Mouse (Mus musculus) lung, adult 2 months (tissue): Measurements from ENCODE around the gene Trmt112. TPM values are rescaled to one million over a fixed set of nuclear protein-coding genes. Genes with fewer than 3 reads are reported as not detected.

ENCODE experiments used
- DNase-seq: peaks from one replicate; pipeline ENCODE4 v3.0.0; 2022
- H3K4me1 ChIP-seq: fragments of 200-500 bp; 2 replicates; pipeline ENCODE4 v1.6.1; 2011; ENCODE audit warnings: low read length; ENCODE audit not compliant: control insufficient read depth, insufficient read depth
- H3K4me3 ChIP-seq: fragments of 200-500 bp; replicated peaks from 2 replicates; pipeline ENCODE3; 2011; ENCODE audit warnings: low read depth, mild to moderate bottlenecking, control low read depth, low read length; ENCODE audit errors: extremely low read depth
- CTCF ChIP-seq: fragments of 200-500 bp; IDR thresholded peaks from 2 replicates; pipeline ENCODE4 v1.5.1; 2011; ENCODE audit warnings: mild to moderate bottlenecking, low read length, control low read depth; ENCODE audit not compliant: insufficient read depth
- POLR2A ChIP-seq: fragments of 200-500 bp; IDR thresholded peaks from 2 replicates; pipeline ENCODE4 v1.6.1; 2011; ENCODE audit warnings: low read depth, mild to moderate bottlenecking, control low read depth, low read length, borderline replicate concordance; ENCODE audit errors: extremely low read depth
- WGBS: fragments of 180-500 bp; shearing (Covaris S2); methylation state at CpG from one replicate; pipeline ENCODE4 v1.1.7; 2018; 5-methylcytosine and 5-hydroxymethylcytosine counted together
- polyA plus RNA-seq: library from polyadenylated mRNA; depleted of rRNA; stranded (reverse); fragments of >200 nt; gene quantifications from 2 replicates; pipeline ENCODE4 v1.2.3, GENCODE M21; 2012

Trmt112 gene
- polyA plus RNA-seq, 1 experiment = 115 TPM

- WGBS = 24% methylated on average over 5 of the region's 5 CpGs
- peak overlapping the region; percentile 75 for H3K4me3 ChIP-seq
- TF ChIP-seq POLR2A (no peak), CTCF (no peak)
These were observed 33.3 kb downstream of the Trmt112 start for GRCm38 (mm10) chr19:6942764-6943163.

GRCm38 (mm10) chr19:6943709-6944108 is 34.2 kb downstream of the Trmt112 start:
- H3K4me3 ChIP-seq = no peak overlapping the region
- DNase-seq = no peak
- no peak for TF ChIP-seq POLR2A
- no peak for TF ChIP-seq CTCF
- WGBS = 92% methylated on average over 6 of the region's 6 CpGs
- H3K4me1 ChIP-seq = peaks cover 7% of the 10 kb centered on the region; the same call in 1 of the 2 replicates

More at GRCm38 (mm10) chr19:6942764-6943163, 33.3 kb downstream of the Trmt112 start:
- peaks cover 7% of the 10 kb centered on the region; the same call in 1 of the 2 replicates for H3K4me1 ChIP-seq
- no peak for DNase-seq

GRCm38 (mm10) chr19:6947742-6948141 is 38.2 kb downstream of the Trmt112 start:
- Histone ChIP-seq H3K4me3 (no peak overlapping the region), H3K4me1 (peaks cover 3% of the 10 kb centered on the region)
- TF ChIP-seq POLR2A = no peak
- TF ChIP-seq CTCF = no peak
- no peak for DNase-seq
- WGBS = 66% methylated on average over 4 of the region's 4 CpGs

GRCm38 (mm10) chr19:6948186-6948585 is 38.7 kb downstream of the Trmt112 start:
- WGBS = 66% methylated on average over 4 of the region's 4 CpGs
- TF ChIP-seq POLR2A = no peak
- no peak for TF ChIP-seq CTCF
- peaks cover 5% of the 10 kb centered on the region for H3K4me1 ChIP-seq
- DNase-seq = no peak
- no peak overlapping the region for H3K4me3 ChIP-seq

GRCm38 (mm10) chr19:6949532-6949931 is 40.0 kb downstream of the Trmt112 start:
- TF ChIP-seq POLR2A (no peak), CTCF (no peak)
- DNase-seq = no peak
- 85% methylated on average over 5 of the region's 5 CpGs for WGBS
- Histone ChIP-seq H3K4me1 (peaks cover 11% of the 10 kb centered on the region), H3K4me3 (no peak overlapping the region)

DNA sequence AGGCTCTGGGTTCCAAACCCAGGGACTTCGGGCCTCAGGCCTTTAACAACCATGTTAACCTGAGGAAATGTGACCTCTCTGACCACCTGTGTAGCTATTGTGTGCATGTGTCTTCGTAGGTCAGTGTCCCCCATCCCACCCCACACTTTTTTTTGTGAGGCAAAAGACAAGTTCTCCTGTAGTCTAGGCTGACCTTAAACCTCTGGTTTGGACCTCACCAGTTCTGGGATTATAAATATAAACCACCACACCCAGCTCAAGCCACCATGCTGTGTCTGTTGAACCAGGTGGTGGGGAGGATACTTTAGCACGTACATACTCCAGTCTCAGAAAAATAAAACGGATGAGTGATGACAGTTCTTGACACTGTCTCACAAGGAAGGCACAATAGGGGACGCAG is 40.5 kb downstream of the Trmt112 start:
- Histone ChIP-seq H3K4me1 (peaks cover 11% of the 10 kb centered on the region), H3K4me3 (no peak overlapping the region)
- TF ChIP-seq POLR2A (no peak), CTCF (no peak)
- WGBS = 51% methylated on average over 5 of the region's 5 CpGs
- DNase-seq = no peak

DNA sequence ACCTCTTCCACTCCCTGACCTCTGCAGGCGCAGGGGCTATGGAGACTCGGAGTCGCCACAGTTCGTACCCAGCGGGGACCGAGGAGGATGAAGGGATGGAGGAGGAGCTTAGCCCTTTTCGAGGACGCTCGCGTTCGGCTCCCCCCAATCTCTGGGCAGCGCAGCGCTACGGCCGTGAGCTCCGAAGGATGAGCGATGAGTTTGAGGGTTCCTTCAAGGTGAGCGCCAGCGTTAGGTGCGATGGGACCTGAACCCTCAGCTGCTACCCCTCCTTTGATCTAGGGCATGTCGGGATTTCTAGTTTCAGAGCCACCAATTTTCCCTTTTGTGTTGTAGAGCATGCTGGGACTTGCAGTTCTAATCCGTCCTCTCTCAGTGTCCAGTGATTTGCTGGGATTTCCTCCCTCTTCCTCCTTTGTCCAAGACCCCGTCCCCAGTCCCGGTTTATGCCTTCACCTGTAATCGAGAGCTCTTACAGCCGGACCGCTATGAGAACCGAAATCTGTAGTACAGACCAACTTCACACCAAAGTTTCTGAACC is 41.2 kb downstream of the Trmt112 start:
- under 1% methylated on average over 28 of the region's 28 CpGs for WGBS
- peak; percentile 68 for DNase-seq
- TF ChIP-seq CTCF (no peak), POLR2A (peak; percentile 85; the same call in 1 of the 2 replicates)
- peaks cover 11% of the 10 kb centered on the region for H3K4me1 ChIP-seq
- H3K4me3 ChIP-seq = peak overlapping the region; percentile 91

DNA sequence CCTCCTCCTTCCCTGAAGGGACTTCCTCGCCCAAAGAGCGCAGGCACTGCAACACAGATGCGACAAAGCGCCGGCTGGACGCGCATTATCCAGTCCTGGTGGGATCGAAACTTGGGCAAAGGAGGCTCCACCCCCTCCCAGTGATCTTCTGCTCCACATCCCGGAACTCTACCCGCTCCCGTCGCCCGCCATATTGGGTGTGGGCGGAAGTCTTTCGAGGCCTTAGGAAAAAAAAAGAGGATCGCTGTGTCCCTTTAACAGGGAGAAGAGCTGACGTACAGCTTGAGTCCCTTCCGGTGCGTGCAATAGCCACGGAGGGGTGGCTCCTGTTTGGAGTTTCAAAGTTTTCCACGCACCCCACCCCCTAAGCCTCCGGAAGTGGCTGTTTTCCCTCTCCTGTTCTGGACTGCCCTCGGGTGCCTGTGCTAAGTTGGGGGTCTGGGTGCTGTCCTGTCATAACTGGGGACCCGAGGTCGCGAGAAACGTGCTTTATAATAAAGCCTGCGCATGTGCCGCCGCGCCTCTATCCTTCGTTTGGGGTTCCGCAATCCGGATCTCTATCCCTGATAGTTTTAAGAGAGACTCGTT is 42.0 kb downstream of the Trmt112 start:
- DNase-seq = peak; percentile 93
- H3K4me3 ChIP-seq = peak overlapping the region; percentile 91
- under 1% methylated on average over 35 of the region's 35 CpGs for WGBS
- peak; percentile 84 for TF ChIP-seq POLR2A
- no peak for TF ChIP-seq CTCF
- H3K4me1 ChIP-seq = peaks cover 11% of the 10 kb centered on the region

DNA sequence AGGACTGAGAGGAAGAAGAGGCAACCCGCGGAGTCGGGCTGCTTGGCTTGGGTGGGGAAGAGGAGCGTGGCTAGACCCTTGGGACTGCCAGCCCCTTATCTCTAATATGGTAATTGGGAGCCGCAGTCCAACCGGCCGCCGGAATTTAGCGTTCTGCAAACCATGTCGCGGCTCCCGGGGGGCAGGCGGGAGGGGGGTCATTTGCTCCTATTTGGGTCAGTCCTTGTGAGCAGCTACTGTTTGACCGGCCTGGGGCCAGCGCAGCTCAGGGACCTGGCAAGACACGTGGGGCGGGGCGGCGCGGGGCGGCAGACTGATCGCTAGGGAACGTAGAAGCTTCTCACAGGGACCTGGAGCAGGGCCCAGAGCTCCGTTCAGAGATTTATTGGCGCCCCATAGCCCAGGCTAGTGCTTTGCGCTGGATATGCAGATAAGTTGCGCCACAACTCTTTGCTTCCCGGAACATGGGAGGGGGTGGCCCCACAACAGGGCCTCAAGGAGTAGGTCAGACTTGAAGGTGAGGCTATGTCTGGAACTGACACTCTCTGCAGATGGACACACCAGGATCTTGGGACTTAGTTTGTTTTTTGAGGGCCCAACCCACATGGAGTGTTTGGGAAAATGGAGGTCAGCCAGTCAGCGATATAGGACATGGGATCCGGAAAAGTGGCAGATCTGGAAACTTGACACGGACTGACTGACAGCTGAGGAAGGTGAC is 42.7 kb downstream of the Trmt112 start:
- peak overlapping the region; percentile 91 for H3K4me3 ChIP-seq

GRCm38 (mm10) chr19:6952712-6953037 is 43.2 kb downstream of the Trmt112 start:
- H3K4me3 ChIP-seq = peak overlapping the region; percentile 91
- DNase-seq = peak; percentile 79
- TF ChIP-seq POLR2A (peak; percentile 85; the same call in 1 of the 2 replicates), CTCF (no peak)
- peaks cover 11% of the 10 kb centered on the region for H3K4me1 ChIP-seq
- 4% methylated on average over 3 of the region's 3 CpGs for WGBS

More for the DNA sequence above, 42.7 kb downstream of the Trmt112 start:
- H3K4me1 ChIP-seq = peaks cover 11% of the 10 kb centered on the region
- WGBS = 1% methylated on average over 31 of the region's 31 CpGs
- no peak for TF ChIP-seq CTCF
- 0 out of 2 replicates have a peak, but pooled peaks have one; percentile 4 for TF ChIP-seq POLR2A
- peak; percentile 82 for DNase-seq
